Mouse (Mus musculus) spleen, embryonic (tissue): ENCODE results near the gene Rpl13a.
"Not testable (repeated sequence)": the region's sequence is repeated elsewhere in the genome, so short reads cannot be mapped to it uniquely, and the experiment has no call there.

Experiments used
- CTCF ChIA-PET: fragments of 350-600 bp; sonication (Branson Sonifier 250); formaldehyde crosslinking; loops from one replicate; lab custom pipeline; 2022; lab: Charles Lee

The Rpl13a gene

DNA sequence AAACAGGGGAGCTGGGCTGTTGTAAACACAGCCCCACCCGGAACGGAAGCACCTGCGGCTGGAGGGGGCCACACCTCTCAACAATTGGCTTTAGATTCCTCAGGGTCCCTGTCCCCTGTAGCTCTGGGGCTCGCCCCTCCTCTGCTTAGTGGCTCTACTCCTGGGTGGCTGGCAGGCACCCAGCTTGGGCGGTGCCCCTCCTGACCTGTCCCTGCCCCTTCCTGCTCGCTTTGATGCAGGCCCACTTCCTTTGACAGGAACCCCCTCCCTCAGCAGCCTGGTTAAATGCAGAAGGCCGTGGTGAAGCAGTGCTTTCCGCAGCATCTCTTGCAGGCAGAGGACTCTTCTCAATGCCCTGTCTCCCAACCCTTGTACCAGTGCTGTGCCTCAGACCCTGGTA, 7.2 kb downstream of the Rpl13a start:
- CTCF ChIA-PET, result no interaction called here

DNA sequence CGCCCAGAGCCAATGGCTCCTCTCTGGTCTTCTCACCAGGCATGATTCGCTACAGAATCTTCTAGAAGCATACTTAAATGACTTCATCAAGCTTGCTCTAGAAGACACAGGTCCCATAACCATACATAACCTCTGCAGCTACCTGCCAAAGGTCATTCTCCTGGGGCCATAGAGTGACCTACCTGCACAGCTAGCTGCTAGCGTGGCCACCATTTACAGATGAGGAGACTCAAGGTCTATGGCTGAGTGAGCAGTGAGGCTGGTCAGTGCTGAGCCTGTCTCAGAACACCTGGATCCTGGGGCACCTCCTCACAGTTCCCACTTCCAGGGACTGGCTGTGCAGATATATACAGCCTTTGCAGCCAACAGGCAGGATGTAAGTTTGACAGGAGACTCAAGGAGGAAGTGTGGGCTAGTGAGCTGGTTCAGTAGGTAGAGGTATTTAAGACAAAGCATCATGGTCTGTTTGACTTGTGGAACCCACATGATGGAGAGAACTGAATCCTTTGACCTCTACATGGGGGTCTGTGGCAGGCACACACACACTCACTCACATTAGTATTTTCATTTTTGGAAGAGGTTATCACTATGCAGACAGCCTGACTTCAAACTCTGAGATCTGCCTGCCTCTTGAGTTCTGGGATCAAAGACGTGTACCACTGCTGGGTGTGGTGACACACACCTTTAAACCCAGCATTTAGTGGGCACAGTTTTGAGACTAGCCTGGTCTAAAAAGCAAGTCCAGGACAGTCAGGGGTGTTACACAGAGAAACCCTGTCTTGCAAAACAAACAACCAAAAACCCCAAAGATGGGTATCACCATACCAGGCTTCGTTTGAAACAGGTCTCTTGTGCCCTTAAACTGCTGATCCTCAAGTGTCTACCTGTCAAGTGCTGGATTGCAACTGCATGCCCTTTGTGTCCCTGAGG, 8.5 kb downstream of the Rpl13a start:
- CTCF ChIA-PET, result no interaction called here

GRCm38 (mm10) chr7:45118336-45118735, 10.2 kb downstream of the Rpl13a start:
- CTCF ChIA-PET, result no interaction called here

DNA sequence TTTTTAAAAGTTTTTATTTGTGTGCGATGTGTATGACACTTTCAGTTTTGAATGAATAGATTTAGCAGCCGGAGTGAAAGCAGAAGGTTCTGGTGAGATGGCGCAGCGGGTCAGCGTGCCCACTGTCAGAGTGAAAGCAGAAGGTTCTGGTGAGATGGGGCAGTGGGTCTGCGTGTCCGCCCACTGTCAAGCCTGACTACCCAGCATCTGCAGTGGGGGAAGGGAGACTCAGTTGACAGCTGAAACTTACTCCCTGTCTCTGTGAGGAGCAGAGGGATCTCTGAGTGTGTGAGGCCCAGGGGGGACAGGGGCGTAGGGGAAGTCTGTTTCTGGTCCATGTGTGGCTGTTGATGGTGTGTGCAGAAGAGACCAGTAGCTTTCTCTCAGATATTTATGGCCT, 11.0 kb downstream of the Rpl13a start:
- CTCF ChIA-PET, result no interaction called here

GRCm38 (mm10) chr7:45113476-45113875, 15.1 kb downstream of the Rpl13a start:
- CTCF ChIA-PET, result no interaction called here

DNA sequence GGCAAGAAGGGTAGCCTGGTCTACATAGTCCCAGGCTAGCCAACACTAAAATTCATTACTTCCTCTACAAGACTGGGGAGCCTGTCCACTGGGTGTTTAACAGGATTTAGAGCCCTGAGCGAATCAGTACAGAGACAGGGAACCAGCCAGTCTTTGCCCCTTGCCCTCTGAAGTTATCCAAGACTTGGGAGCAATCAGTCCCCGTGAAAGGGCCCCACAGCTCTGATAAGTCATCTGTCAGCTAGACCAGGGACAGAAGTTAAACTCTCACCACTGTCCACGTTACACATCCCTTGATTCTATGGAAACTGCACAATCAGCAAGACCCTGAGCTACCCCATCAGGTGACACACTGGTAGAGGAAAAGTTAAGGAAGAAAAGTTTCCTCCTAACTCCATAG, 16.0 kb downstream of the Rpl13a start:
- CTCF ChIA-PET, result no interaction called here

DNA sequence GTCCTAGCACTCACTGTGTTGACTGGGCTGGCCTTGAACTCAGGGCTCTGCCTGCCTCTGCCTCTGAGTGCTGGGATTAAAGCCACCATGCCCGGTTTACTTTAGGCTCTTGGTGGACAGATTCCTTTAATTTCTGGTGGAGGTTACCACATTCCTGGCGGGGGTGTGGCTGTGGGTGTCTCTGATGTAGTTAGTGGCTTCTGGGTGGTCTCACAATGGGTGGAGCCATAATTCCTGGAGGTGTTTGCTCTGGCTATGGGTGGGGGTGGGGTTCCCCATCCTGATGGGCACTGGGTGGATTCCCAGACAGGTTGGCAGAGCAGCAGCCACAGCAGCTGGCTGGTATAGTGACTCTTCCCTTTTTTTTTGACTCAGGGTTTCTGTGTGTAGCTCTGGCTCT, 16.6 kb downstream of the Rpl13a start:
- CTCF ChIA-PET, result no interaction called here

- CTCF ChIA-PET, result not testable (repeated sequence)
These were observed 18.5 kb downstream of the Rpl13a start for GRCm38 (mm10) chr7:45110089-45110488.

- CTCF ChIA-PET, result interaction anchor here (0.7 kb wide), 1 partner anchor 31 kb away, joined by 3 read pairs; no protein-coding TSS in a partner anchor
These were observed 21.4 kb downstream of the Rpl13a start for GRCm38 (mm10) chr7:45107052-45107645.

GRCm38 (mm10) chr7:45106441-45106840, 22.1 kb downstream of the Rpl13a start:
- CTCF ChIA-PET, result interaction anchor here (0.8 kb wide), 1 partner anchor 10 kb away, joined by 5 read pairs; no protein-coding TSS in a partner anchor

- CTCF ChIA-PET, result no interaction called here
These were observed 23.1 kb downstream of the Rpl13a start for GRCm38 (mm10) chr7:45105491-45105890.

DNA sequence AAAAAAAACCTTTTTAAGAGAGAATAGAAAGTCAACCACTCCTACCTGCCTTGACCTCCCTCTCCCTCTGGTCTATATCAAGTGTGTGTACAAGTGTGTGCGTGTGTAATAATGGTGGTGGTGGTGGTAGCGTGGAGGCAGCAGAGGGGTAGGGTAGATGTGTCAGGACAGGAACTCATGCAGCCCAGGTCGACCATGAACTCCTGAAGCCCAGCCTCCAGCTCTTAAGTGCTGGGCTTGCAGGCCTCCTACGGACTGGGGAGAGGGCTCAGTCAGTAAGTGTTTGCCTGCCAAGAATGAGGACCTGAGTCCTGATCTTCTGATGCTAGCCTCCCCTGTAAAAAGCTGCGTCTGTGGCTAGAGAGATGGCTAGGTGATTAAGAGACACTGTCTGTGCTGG, 23.6 kb downstream of the Rpl13a start:
- CTCF ChIA-PET, result no interaction called here

DNA sequence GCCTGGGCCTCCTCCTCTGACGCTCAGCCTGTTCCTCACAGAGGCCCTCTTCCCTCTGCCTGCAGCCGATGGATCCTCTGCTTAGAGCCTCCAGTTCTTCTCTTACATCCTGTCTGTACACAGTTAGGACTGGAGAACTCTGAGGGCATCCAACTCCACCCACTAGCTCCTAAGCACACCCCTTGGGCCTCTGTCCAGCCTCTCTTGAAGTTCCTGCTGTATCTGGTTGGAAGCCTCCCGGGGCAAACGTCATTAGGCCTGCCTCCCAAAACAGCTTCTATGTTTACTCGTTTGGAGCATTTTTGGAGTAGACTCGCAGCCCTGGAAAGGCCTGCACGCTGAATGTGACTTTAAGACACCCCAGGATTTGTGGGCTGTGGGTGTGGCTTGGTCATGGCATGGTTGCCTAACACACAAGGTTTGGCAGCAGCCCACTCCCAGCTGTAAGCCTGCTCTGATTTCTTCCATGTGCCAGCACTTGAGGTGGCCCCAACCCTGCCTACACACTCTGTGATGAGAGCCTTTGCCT, 24.8 kb downstream of the Rpl13a start, which contains the start of gene Fcgrt:
TSS of gene Fcgrt (minus strand) at position 200 of the 529 bp plus-strand sequence.
- CTCF ChIA-PET, result no interaction called here

GRCm38 (mm10) chr7:45102940-45103585, 25.5 kb downstream of the Rpl13a start:
- CTCF ChIA-PET, result no interaction called here

- CTCF ChIA-PET, result no interaction called here
These were observed 26.1 kb downstream of the Rpl13a start for GRCm38 (mm10) chr7:45102441-45102840.

DNA sequence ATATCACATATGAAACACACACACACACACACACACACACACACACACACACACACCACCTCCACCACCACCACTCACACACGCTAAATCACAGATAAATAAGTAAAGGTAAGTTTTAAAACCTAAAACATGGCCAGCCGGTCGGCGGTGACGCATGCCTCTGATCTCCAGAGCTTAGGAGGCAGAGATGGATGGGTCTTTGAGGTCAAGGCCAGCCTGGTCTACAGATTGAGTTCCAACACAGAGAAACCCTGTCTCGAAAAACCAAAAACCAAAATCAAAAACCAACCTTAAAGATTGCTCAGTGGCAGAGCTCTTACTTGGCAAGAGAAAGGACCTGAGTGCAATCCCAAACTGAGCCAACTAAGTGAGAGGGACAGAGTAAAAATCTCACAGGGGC, 28.5 kb downstream of the Rpl13a start:
- CTCF ChIA-PET, result no interaction called here

- CTCF ChIA-PET, result no interaction called here
These were observed 29.9 kb downstream of the Rpl13a start for GRCm38 (mm10) chr7:45098541-45099240.

- CTCF ChIA-PET, result no interaction called here
These were observed 31.1 kb downstream of the Rpl13a start for GRCm38 (mm10) chr7:45097479-45097878.

- CTCF ChIA-PET, result interaction anchor here (0.6 kb wide), 1 partner anchor 10 kb away, joined by 5 read pairs; no protein-coding TSS in a partner anchor
These were observed 32.6 kb downstream of the Rpl13a start for GRCm38 (mm10) chr7:45095965-45096364.

GRCm38 (mm10) chr7:45095367-45095766, 33.2 kb downstream of the Rpl13a start:
- CTCF ChIA-PET, result no interaction called here

DNA sequence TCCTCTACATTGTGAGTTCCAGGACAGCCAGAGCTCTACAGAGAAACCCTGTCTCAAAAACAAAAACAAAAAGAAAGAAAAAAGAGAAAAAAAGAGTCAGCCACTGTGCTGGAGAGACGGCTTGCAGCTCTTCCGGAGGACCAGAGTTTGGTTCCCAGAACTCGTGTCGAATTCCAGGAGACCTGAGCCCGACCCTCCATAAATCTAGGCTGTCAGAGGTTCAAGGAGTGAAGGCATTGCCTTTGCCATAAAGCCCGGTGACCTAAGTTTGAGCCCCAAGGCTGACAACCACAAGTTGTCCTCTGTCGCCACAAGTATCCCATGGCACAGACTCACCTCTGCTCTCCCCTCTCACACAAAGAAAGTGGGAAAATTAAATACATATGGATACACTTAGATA, 34.4 kb downstream of the Rpl13a start:
- CTCF ChIA-PET, result no interaction called here
